Mouse (Mus musculus) ES-Bruce4 (cell line): ENCODE measurements around the gene Elfn2.

Experiments
- CTCF ChIP-seq: IDR thresholded peaks from one replicate; pipeline ENCODE4 v1.8.1; 2011; ENCODE audit warnings: low read depth, low read length
- EP300 ChIP-seq: IDR thresholded peaks from 2 replicates; pipeline ENCODE4 v1.6.1; 2011; ENCODE audit warnings: low read depth, low read length; ENCODE audit not compliant: insufficient read depth
- POLR2A ChIP-seq: IDR thresholded peaks from one replicate; pipeline ENCODE4 v1.8.1; 2011; ENCODE audit warnings: low read length; ENCODE audit not compliant: insufficient read depth

- TF ChIP-seq CTCF (no peak), POLR2A (no peak), EP300 (no peak)
These were observed 39.6 kb upstream of the Elfn2 start for GRCm38 (mm10) chr15:78758132-78758531.
